Mouse (Mus musculus): ENCODE results near the gene Wfdc17. TPM values are rescaled to one million over a fixed set of nuclear protein-coding genes. Genes with fewer than 3 reads are reported as not detected.

The Wfdc17 gene
- total RNA-seq, 2 experiments from 2014 or later: 2.2 to 3.1 TPM

GRCm38 (mm10) chr11:83737109-83737558 is 33.3 kb downstream of the Wfdc17 start:
- intact Hi-C loops (cut with DNase I): loop anchor here (5.0 kb wide), 2 partner anchors 95 to 295 kb away; no protein-coding TSS in a partner anchor
- no peak for DNase-seq

GRCm38 (mm10) chr11:83739241-83739640 is 35.5 kb downstream of the Wfdc17 start:
- peak; percentile 73 to 87 for DNase-seq

GRCm38 (mm10) chr11:83740443-83740991 is 36.7 kb downstream of the Wfdc17 start:
- intact Hi-C loops (cut with DNase I): no loop called here
- no peak for DNase-seq

More at GRCm38 (mm10) chr11:83739241-83739640, 35.5 kb downstream of the Wfdc17 start:
- intact Hi-C loops (cut with DNase I): loop anchor here (1.0 to 5.0 kb wide), 3 partner anchors 97 to 297 kb away; no protein-coding TSS in a partner anchor

- intact Hi-C loops (cut with DNase I): no loop called here
Measured at GRCm38 (mm10) chr11:83741841-83742240, 38.0 kb downstream of the Wfdc17 start.

GRCm38 (mm10) chr11:83742731-83743355 is 39.1 kb downstream of the Wfdc17 start:
- intact Hi-C loops (cut with DNase I): loop anchor here (1.0 kb wide), 1 partner anchor 189 kb away; no protein-coding TSS in a partner anchor

More at GRCm38 (mm10) chr11:83741841-83742240, 38.0 kb downstream of the Wfdc17 start:
- no peak for DNase-seq

GRCm38 (mm10) chr11:83743525-83743924 is 39.7 kb downstream of the Wfdc17 start:
- no peak for DNase-seq
- intact Hi-C loops (cut with DNase I): loop anchor here (1.0 kb wide), 1 partner anchor 189 kb away; no protein-coding TSS in a partner anchor

More at GRCm38 (mm10) chr11:83742731-83743355, 39.1 kb downstream of the Wfdc17 start:
- DNase-seq: no peak

- no peak for DNase-seq
Measured at GRCm38 (mm10) chr11:83746152-83746551, 42.4 kb downstream of the Wfdc17 start.

GRCm38 (mm10) chr11:83746681-83747080 is 42.9 kb downstream of the Wfdc17 start, which contains the start of gene Wfdc21:
TSS of gene Wfdc21 (plus strand) at chr11:83746940.
- intact Hi-C loops (cut with DNase I): no loop called here
- no peak for DNase-seq

More at GRCm38 (mm10) chr11:83746152-83746551, 42.4 kb downstream of the Wfdc17 start:
- intact Hi-C loops (cut with DNase I): no loop called here

GRCm38 (mm10) chr11:83747376-83748265 is 43.8 kb downstream of the Wfdc17 start:
- no peak for DNase-seq
- intact Hi-C loops (cut with DNase I): no loop called here

- intact Hi-C loops (cut with DNase I): no loop called here
- peak; percentile 88 to 94 for DNase-seq
Measured at GRCm38 (mm10) chr11:83753581-83754181, 49.9 kb downstream of the Wfdc17 start, which contains the start of gene Heatr6. TSS of gene Heatr6 (plus strand) at chr11:83753696.

- DNase-seq: no peak
Measured at GRCm38 (mm10) chr11:83754227-83754626, 50.4 kb downstream of the Wfdc17 start.

More at GRCm38 (mm10) chr11:83754227-83754626, 50.4 kb downstream of the Wfdc17 start:
- intact Hi-C loops (cut with DNase I): no loop called here

Other genes starting within 250 kb of the Wfdc17 start
- 1 to 10 TPM; 7.6 to 9.6 TPM for gene Mmp28, start 240.9 kb upstream of the Wfdc17 start, total RNA-seq (2021)
- 10 to 100 TPM; 37.8 to 38.5 TPM for gene Taf15, start 230.9 kb upstream of the Wfdc17 start, total RNA-seq (2021)
- gene Heatr9, start 181.8 kb upstream of the Wfdc17 start, total RNA-seq (2021): not detected
- under 1 TPM in 1 of 2 experiments, not detected in 1; 0.93 TPM for gene Ccl5, start 173.5 kb upstream of the Wfdc17 start, total RNA-seq (2021)
- gene Ccl9, start 125.4 kb upstream of the Wfdc17 start, total RNA-seq (2021): 1 to 10 TPM; 7.9 to 8.9 TPM
- gene Ccl6, start 110.9 kb upstream of the Wfdc17 start, total RNA-seq (2021): 10 to 100 TPM in 1 of 2 experiments, 1 to 10 TPM in 1; 9.9 to 12.8 TPM
- not detected for gene Rpl9-ps1, start 58.4 kb upstream of the Wfdc17 start, total RNA-seq (2021)
- not detected for gene Ccl3, start 54.6 kb upstream of the Wfdc17 start, total RNA-seq (2021)
- not detected for gene Ccl4, start 41.4 kb upstream of the Wfdc17 start, total RNA-seq (2021)
- not detected for gene Wfdc18, start 5.0 kb downstream of the Wfdc17 start, total RNA-seq (2021)
- gene Wfdc21, start 42.9 kb downstream of the Wfdc17 start, total RNA-seq (2021): under 1 TPM; 0.76 to 0.80 TPM
- gene Heatr6, start 49.7 kb downstream of the Wfdc17 start, total RNA-seq (2021): 1 to 10 TPM; 6.1 to 7.7 TPM
- gene Hnf1b, start 146.1 kb downstream of the Wfdc17 start, total RNA-seq (2021): not detected
- gene Ddx52, start 238.1 kb downstream of the Wfdc17 start, total RNA-seq (2021): 10 to 100 TPM; 10.1 TPM